Mouse (Mus musculus) spleen, postnatal 14 days (tissue): ENCODE measurements at regions not wholly inside any gene's neighbourhood (a gene's known extent, or its start where the extent isn't known, plus 50 kb on each side); places are given as distances from the start of the nearest gene placed in this dataset.

Experiments
- DNase-seq, 2 experiments: peaks; one replicate each; pipeline ENCODE4 v3.0.0; 2021 to 2022; ENCODE audit warnings: low spot score in 2 of 2

GRCm38 (mm10) chr1:81516575-81517210, 439.9 kb downstream of the Nyap2 start:
- DNase-seq, result no peak

- DNase-seq, result no peak
Measured at GRCm38 (mm10) chr1:81520420-81521273, 443.9 kb downstream of the Nyap2 start.

DNA sequence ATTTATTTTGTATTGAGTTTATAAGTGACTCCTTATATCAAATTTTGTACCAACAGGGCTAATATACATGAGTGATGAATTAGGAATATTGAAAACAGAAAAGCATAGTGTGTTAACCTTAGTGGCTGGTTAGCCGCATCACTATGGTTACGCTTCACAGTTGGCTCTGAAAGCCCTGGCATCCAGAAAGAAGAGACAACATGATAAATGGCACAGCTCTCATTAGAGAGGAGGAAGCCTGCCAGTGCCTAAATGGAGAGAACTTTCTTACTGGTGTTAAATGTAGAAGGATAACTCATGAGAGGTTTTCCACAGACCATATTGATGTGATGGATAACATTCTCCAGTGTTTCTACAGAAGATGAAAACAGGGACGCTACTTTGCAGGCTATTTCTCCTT, 446.2 kb downstream of the Nyap2 start:
- no peak for DNase-seq

GRCm38 (mm10) chr1:81525821-81526220, 449.1 kb downstream of the Nyap2 start:
- DNase-seq, result no peak

GRCm38 (mm10) chr1:81537836-81538235, 461.1 kb downstream of the Nyap2 start:
- no peak for DNase-seq

DNA sequence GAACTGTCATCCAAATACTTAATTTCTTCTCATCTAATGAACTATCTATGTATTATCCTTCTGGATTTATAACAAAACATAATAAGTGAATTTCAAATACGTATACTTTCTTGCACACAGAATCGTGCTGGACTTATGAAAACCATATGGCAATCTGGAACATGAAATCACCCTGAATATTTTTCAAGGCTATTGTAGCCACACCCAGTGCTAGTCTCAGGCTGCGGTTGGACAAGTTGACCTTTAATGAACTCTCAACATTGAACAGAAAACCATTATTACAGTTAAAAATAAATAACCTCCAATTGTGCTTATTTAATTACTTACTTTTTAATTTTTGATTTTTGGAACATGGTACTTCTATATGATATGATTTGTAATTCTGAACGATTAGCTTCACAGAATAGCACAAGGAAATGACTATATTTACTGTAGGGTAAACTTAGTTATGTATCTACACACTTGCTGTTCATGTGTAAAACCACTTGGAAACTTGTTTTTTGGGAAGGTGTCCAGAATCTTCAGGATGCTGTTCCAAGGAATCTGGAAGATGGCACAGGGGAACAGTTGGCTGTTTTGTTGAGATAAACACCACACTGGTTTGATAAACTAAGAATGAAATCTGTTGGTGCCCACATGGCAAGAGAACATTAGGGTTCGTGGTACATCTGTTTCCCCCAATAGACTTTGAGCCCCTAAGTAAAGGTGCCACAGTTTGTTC, 463.0 kb downstream of the Nyap2 start:
- no peak for DNase-seq

- DNase-seq, result no peak
Measured at GRCm38 (mm10) chr1:81548906-81549305, 472.2 kb downstream of the Nyap2 start.

DNA sequence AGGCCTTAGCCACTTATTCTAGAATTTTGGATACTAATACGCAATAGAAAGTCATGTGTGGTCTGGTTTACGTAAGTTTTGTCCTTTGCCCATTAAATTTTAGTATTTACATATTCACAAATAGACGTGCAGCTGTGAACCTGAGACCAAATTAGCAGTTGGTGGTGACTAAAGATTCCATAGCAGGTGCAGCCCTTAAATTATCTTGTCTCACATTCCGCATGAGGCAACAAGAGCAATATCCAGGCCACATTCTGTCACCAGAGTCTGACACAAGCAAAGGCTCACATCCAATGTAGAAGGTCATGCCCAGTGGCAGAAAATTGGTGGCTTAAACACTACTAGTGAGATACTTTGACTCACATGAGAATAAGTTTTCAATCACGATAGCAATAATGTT, 473.0 kb downstream of the Nyap2 start:
- no peak for DNase-seq

- DNase-seq, result no peak
Measured at GRCm38 (mm10) chr1:81552731-81553130, 476.0 kb downstream of the Nyap2 start.

- DNase-seq, result no peak
Measured at GRCm38 (mm10) chr1:81576965-81577664, 500.4 kb downstream of the Nyap2 start.

GRCm38 (mm10) chr1:81577665-81578201, 501.0 kb downstream of the Nyap2 start:
- DNase-seq, result no peak

- no peak for DNase-seq
Measured at GRCm38 (mm10) chr1:81581208-81581607, 504.5 kb downstream of the Nyap2 start.

DNA sequence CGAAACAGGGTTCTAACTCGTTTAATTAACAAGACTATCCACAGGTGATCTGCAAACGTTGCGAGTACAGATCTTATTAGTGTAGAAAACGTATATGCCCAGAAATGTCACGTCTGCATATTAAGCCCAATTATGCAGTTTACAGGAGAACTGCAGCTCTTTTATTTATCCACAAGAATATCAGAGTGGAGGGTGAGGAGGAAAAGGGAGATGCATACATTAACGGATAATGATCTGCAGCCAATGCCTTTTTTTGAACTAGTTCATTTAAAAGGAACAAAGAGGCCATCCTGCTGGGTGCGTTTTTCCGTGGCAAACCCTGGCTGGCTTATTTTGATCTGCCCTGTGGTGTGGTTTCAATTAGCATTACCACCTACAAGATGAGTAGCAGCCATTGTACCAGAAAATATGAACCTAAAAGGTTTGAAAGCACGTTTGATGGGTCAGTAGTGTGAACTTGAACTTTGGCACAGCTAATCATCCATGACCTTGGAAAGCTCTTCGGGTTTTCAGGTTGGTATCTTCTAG, 511.1 kb downstream of the Nyap2 start:
- no peak for DNase-seq

GRCm38 (mm10) chr1:81591623-81592022, 514.9 kb downstream of the Nyap2 start:
- DNase-seq, result no peak

DNA sequence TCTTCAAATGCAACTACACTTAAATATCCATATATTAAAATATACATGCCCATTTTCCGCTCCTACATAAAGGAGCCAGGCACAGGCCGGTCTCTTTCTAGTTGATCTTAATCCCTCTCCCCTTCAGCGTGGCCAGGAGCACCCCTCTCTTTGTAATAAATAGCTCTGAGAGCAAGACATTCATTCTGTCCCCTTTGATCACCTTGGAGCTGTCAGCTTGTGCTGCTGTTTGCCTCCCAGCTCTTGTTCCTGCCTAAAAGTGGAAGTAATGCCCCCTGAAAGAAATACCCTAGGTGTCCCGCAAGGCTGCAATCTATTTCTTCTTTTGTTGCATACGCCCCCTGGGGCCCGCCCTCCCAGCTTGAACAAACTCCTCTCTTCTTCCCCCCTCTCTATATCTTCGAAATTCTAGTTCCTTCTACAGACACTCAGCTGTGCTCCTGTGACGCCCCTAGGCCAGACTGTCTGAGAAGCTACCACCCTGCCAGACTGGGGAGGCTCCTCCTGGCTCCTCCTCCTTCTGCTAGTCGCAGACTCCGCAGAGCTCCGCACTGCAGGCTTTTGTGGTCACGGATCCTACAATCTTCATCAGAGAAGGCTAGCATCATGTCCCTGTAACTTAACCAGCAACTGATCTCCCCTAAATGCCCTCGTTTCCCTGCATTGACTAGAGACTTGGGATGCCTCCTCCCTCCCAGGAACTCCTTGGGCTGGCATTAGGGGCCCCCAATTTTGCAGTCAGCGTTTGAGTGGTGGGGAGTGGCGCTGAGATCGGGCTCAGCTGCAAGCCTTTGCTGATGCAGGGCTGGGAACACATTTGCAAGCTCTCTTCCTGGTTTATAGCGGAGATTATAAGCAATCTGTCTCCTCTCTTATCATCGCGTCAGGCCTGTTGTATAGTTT, 516.8 kb downstream of the Nyap2 start:
- no peak for DNase-seq

DNA sequence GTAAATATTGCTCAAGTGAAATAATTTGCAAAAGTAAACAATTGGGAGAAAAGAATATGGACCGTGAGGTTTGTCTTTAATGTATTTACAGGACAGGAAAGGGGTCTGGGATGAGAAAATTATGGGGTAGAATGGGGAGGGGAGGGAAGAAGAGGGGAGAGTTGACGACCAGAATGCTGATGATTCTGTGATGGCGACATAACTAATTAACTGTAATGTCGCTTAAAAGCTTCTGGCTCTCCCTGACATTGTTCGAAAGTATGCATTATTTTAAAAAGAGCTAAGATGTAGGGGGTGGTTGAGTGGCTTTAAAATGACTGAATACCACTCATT, 517.4 kb downstream of the Nyap2 start:
- DNase-seq, result no peak

DNA sequence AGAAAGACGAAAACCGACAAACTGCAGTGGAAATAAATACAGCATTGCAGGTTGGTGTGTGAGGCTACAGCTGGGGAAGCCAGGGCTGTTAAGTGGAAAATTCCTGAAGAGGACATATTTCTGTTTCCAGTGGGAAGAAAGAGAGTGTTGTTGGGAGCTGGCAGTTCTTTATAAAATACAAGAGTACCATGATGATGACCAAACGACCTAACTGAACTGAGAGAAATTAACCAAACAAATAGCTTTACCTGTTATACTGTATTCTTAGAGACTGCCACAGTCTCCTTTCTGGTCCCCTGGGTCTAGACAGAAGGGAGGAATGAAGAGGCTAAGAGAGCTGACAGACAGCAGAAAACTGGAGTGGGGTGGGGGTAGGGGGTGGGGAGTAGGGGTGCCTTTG, 517.9 kb downstream of the Nyap2 start:
- DNase-seq, result no peak

DNA sequence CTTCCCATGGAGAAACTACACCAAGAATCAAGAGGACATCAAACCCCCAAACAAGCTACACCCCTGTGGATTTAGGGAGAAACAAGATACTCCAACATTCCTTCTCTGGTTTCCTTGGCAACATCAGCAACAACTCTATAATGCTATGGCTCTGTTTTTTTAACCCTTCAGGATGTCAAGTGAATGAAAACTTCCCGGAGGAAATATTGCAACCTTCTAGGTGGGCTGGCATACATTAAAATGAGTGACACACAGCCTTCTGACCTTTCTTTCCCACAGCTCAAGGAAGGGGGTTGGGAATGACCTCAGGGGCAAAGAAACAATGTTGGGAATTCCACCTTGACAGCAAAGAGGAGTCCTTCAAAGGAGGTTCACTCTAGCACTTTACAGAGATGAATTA, 532.0 kb downstream of the Nyap2 start:
- no peak for DNase-seq

GRCm38 (mm10) chr1:81618880-81619279, 542.1 kb downstream of the Nyap2 start:
- no peak for DNase-seq

DNA sequence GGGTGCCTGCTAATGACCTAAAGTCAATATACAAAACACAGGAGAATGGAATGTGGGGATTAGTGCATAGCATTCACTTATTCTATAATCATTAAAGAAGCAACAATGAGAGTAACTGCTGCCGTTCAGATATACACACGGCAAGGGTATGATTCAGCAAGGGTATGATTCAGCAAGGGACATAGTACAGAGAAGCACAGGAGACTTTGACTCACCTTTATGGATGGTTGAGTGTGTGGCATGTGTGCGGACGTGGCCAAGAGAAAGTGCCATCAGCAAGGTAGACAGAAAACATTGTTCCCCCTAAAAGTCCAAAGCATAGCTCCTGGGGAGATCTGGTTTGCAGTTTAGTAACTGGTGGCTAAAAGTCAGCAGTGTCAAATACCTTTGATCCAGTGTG, 547.4 kb downstream of the Nyap2 start:
- no peak for DNase-seq

- DNase-seq, result no peak
Measured at GRCm38 (mm10) chr1:81632704-81633103, 556.0 kb downstream of the Nyap2 start.
